Mouse (Mus musculus) neural tube, embryonic 14.5 days (tissue): ENCODE data around the gene Abcb6. TPM values are rescaled to one million over a fixed set of nuclear protein-coding genes. Genes with fewer than 3 reads are reported as not detected.
A peak's percentile ranks its signal among the peaks of the same experiment; 100 is the strongest.

Experiments used
- ATAC-seq: fragments of 200-750 bp; cut with Nextera tagmentation; 2 replicates; pipeline ENCODE4 v1.8.0; 2017; ENCODE audit warnings: low read depth, mild to moderate bottlenecking, moderate TSS enrichment, moderate library complexity
- H3K27ac ChIP-seq: fragments of 300-500 bp; sonication (generic); 2 replicates; pipeline ENCODE4 v1.5.1; 2014; ENCODE audit warnings: low read depth, mild to moderate bottlenecking, control low read depth, low read length, moderate library complexity, mixed read lengths
- H3K27me3 ChIP-seq: fragments of 300-500 bp; sonication (generic); 2 replicates; pipeline ENCODE4 v1.6.1; 2014; ENCODE audit warnings: low read length; ENCODE audit not compliant: control insufficient read depth, insufficient read depth
- H3K36me3 ChIP-seq: fragments of 300-500 bp; sonication (generic); 2 replicates; pipeline ENCODE4 v1.6.1; 2014; ENCODE audit warnings: low read length, mixed read lengths; ENCODE audit not compliant: control insufficient read depth, insufficient read depth
- H3K4me1 ChIP-seq: fragments of 300-500 bp; sonication (generic); 2 replicates; pipeline ENCODE4 v1.6.1; 2014; ENCODE audit warnings: low read length; ENCODE audit not compliant: control insufficient read depth, insufficient read depth
- H3K4me2 ChIP-seq: fragments of 300-500 bp; sonication (generic); 2 replicates; pipeline ENCODE4 v1.6.1; 2014; ENCODE audit warnings: mild to moderate bottlenecking, low read depth, low read length, control low read depth
- H3K4me3 ChIP-seq: fragments of 300-500 bp; sonication (generic); 2 replicates; pipeline ENCODE4 v1.5.1; 2014; ENCODE audit warnings: low read depth, low read length, control low read depth, mixed read lengths
- H3K9ac ChIP-seq: fragments of 300-500 bp; sonication (generic); replicated peaks from 2 replicates; pipeline ENCODE4 v1.6.1; 2014; ENCODE audit warnings: low read depth, mild to moderate bottlenecking, control low read depth, low read length, mixed read lengths
- H3K9me3 ChIP-seq: fragments of 300-500 bp; sonication (generic); 2 replicates; pipeline ENCODE4 v1.6.1; 2016; ENCODE audit warnings: low read length; ENCODE audit not compliant: control insufficient read depth
- WGBS: fragments of 180-500 bp; shearing (Covaris S2); extraction: QIAGEN DNeasy Blood & Tissue Kit; methylation state at CpG from one replicate; pipeline ENCODE4 v1.1.7; 2014; 5-methylcytosine and 5-hydroxymethylcytosine counted together
- polyA plus RNA-seq: library from polyadenylated mRNA; unstranded; fragments of >200 nt; fragmentation: Nextera tagmentation; extraction: Ambion mirVana; gene quantifications from 2 replicates; pipeline ENCODE4 v1.2.1, GENCODE M21; 2014

Abcb6 gene
- polyA plus RNA-seq, 1 experiment from 2014 or later = 38.3 TPM

- WGBS = under 1% methylated on average over 22 of the region's 24 CpGs
- Histone ChIP-seq H3K27ac (no peak overlapping the region), H3K36me3 (peaks cover 10% of the 10 kb centered on the region; the same call in 1 of the 2 replicates), H3K27me3 (peaks cover 35% of the 10 kb centered on the region), H3K9me3 (no peaks in the 10 kb centered on the region), H3K4me3 (peak overlapping the region; percentile 44), H3K9ac (peak overlapping the region; percentile 51), H3K4me1 (peaks cover 10% of the 10 kb centered on the region; the same call in 1 of the 2 replicates), H3K4me2 (peak overlapping the region; percentile 78)
- peak; percentile 90 for ATAC-seq
Measured at GRCm38 (mm10) chr1:75219078-75219477, 38.9 kb upstream of the Abcb6 start.

GRCm38 (mm10) chr1:75218227-75219001 lies 38.2 kb upstream of the Abcb6 start:
- H3K36me3 ChIP-seq = peaks cover 16% of the 10 kb centered on the region
- peak overlapping the region; percentile 28; the same call in 1 of the 2 replicates for H3K9ac ChIP-seq
- H3K4me3 ChIP-seq = peak overlapping the region; percentile 44
- ATAC-seq = peak; percentile 72; the same call in 1 of the 2 replicates
- peaks cover 10% of the 10 kb centered on the region; the same call in 1 of the 2 replicates for H3K4me1 ChIP-seq
- peak overlapping the region; percentile 78 for H3K4me2 ChIP-seq
- peaks cover 35% of the 10 kb centered on the region for H3K27me3 ChIP-seq
- 2% methylated on average over 38 of the region's 38 CpGs for WGBS
- no peaks in the 10 kb centered on the region for H3K9me3 ChIP-seq
- no peak overlapping the region for H3K27ac ChIP-seq

DNA sequence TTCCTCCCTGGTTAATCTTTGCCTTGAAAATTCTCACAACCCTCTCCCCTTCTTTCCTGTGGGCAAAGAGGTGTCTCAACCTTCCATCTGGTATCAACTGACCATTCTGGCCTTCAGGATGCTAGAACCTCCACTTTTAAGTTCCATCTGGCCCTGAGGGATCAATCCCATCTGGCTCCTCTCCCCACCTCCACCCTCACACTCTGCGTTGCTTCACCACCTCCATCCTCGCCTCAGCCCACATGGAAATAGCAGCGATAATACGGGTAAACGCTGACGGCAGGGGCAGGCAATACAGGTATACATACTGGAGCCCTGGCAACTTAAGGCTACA lies 37.7 kb upstream of the Abcb6 start:
- H3K27me3 ChIP-seq = peaks cover 32% of the 10 kb centered on the region
- ATAC-seq = no peak

DNA sequence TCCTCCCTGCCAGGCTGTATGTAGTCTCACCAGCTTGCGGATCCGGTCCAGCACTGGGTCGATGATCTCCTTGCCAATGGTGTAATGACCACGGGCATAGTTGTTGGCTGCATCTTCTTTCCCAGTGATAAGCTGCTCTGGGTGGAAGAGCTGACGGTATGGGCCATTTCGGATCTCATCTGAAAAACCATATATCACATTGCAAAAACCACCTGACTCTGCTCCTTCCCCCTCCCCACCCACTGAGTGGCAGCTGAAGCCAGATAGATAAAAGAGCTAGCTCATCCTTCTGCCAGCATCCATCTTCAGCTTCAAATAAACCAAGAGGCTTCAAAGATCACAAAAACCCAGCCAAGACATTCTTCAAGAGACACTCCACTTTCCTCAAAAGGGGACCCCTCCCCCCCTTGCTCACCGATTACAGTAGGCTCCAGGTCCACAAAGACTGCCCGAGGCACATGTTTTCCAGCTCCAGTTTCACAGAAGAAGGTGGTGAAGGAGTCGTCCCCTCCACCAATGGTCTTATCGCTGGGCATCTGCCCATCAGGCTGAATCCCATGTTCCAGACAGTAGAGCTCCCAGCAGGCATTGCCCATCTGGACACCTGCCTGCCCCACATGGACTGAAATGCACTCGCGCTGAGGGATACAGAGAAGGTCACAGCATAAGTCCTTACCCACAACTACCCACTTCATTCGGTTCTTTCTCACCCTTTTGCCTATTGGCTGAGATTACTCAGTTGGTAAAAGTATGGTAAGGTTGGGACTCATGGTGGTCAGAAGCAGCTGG lies 36.8 kb upstream of the Abcb6 start:
- Histone ChIP-seq H3K27me3 (peaks cover 32% of the 10 kb centered on the region), H3K27ac (no peak overlapping the region), H3K4me2 (no peak overlapping the region), H3K9ac (no peak overlapping the region), H3K9me3 (no peaks in the 10 kb centered on the region), H3K36me3 (peaks cover 18% of the 10 kb centered on the region), H3K4me3 (no peak overlapping the region), H3K4me1 (peaks cover 12% of the 10 kb centered on the region)
- ATAC-seq = no peak
- 80% methylated on average over 13 of the region's 13 CpGs for WGBS

More for the DNA sequence above, 37.7 kb upstream of the Abcb6 start:
- H3K27ac ChIP-seq = no peak overlapping the region
- 3% methylated on average over 6 of the region's 6 CpGs for WGBS
- no peaks in the 10 kb centered on the region for H3K9me3 ChIP-seq
- peak overlapping the region; percentile 78; the same call in 1 of the 2 replicates for H3K4me2 ChIP-seq
- peaks cover 18% of the 10 kb centered on the region for H3K36me3 ChIP-seq
- H3K4me1 ChIP-seq = peaks cover 10% of the 10 kb centered on the region; the same call in 1 of the 2 replicates
- no peak overlapping the region for H3K4me3 ChIP-seq
- no peak overlapping the region for H3K9ac ChIP-seq

DNA sequence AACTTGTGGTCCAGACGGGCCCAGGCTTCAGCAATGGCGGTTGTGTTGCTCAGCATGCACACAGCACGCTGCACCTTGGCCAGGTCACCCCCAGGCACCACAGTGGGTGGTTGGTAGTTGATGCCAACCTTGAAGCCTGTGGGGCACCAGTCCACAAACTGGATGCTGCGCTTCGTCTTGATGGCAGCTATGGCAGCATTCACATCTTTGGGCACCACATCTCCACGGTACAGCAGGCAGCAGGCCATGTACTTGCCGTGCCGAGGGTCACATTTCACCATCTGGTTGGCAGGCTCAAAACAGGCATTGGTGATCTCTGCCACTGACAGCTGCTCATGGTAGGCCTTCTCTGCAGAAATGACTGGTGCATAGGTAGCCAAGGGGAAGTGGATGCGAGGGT lies 35.6 kb upstream of the Abcb6 start:
- no peak overlapping the region for H3K9ac ChIP-seq
- no peak for ATAC-seq
- H3K9me3 ChIP-seq = no peaks in the 10 kb centered on the region
- WGBS = 93% methylated on average over 9 of the region's 9 CpGs
- H3K36me3 ChIP-seq = peaks cover 18% of the 10 kb centered on the region
- peaks cover 20% of the 10 kb centered on the region for H3K4me1 ChIP-seq
- H3K4me2 ChIP-seq = no peak overlapping the region
- H3K27ac ChIP-seq = no peak overlapping the region
- peaks cover 26% of the 10 kb centered on the region for H3K27me3 ChIP-seq
- no peak overlapping the region for H3K4me3 ChIP-seq

DNA sequence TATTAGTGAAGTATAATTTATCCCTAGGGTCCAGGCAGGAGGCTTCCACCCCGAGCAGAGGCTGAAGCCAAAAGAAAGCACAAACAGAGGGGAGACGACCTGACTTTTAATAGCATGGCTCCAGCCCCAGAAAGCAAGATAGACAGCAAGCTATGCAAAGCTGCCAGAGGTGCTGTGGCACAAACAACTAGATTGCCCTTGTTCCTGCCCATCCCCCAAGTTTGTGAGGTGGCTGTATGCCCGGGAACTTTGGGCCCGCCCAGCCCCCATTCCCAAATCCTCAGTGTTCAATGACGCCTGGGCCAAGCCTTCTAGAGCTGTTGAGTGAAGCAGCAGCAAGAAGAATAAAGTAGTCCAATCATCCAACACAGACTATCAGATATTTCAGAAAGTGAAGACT lies 34.7 kb upstream of the Abcb6 start:
- Histone ChIP-seq H3K4me3 (no peak overlapping the region), H3K4me2 (no peak overlapping the region), H3K36me3 (peaks cover 18% of the 10 kb centered on the region), H3K4me1 (peaks cover 25% of the 10 kb centered on the region), H3K27ac (no peak overlapping the region), H3K27me3 (peaks cover 19% of the 10 kb centered on the region), H3K9me3 (no peaks in the 10 kb centered on the region), H3K9ac (no peak overlapping the region)
- ATAC-seq = no peak
- 72% methylated on average over 5 of the region's 5 CpGs for WGBS

DNA sequence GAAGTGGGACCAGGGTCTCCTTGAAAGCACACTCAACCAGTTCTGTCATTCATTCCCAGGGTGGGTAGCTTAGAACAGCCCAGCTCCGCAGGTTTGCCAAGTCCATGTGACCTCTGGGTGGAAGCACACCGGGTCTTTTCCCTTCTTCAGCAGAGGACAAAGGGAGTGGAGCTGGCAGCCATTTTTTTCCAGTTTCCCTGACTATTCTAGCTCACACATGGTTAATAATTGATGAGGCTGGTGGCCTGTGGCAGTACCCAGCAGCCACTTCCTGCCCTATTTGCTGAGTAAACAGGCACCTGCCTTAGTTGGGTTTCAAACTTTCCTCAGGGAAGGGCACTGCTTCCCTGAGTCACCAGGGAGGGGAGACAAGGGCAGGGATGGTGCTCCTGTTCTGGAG lies 34.2 kb upstream of the Abcb6 start:
- Histone ChIP-seq H3K4me2 (no peak overlapping the region), H3K27me3 (peaks cover 18% of the 10 kb centered on the region), H3K36me3 (peaks cover 18% of the 10 kb centered on the region), H3K4me1 (peaks cover 25% of the 10 kb centered on the region), H3K9me3 (no peaks in the 10 kb centered on the region), H3K9ac (no peak overlapping the region), H3K4me3 (no peak overlapping the region), H3K27ac (no peak overlapping the region)
- WGBS = 74% methylated on average over 2 of the region's 2 CpGs
- no peak for ATAC-seq

GRCm38 (mm10) chr1:75213096-75213495 lies 32.9 kb upstream of the Abcb6 start:
- Histone ChIP-seq H3K9me3 (no peaks in the 10 kb centered on the region), H3K27ac (no peak overlapping the region), H3K9ac (no peak overlapping the region), H3K4me2 (no peak overlapping the region), H3K27me3 (peaks cover 8% of the 10 kb centered on the region), H3K4me1 (peaks cover 17% of the 10 kb centered on the region), H3K4me3 (no peak overlapping the region), H3K36me3 (peaks cover 18% of the 10 kb centered on the region)
- ATAC-seq = no peak
- 90% methylated on average over 7 of the region's 7 CpGs for WGBS

DNA sequence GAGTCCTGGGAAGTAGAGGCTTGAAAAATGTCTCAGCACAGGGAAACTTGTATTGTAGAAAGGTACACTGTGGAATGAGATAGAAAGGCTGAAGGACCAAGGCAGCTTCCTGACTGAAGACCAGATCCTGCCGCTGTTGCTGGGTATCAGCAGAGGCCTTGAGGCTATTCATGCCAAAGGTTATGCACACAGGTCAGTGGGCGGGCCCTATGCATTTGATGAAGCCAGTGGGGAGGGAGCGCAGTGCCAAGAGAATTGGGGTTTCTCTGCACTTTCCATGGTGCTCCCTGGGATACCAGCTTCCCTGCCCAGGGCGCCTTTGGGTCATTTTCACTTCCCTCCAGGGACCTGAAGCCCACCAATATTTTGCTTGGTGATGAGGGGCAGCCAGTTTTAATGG lies 32.4 kb upstream of the Abcb6 start:
- peaks cover 18% of the 10 kb centered on the region for H3K36me3 ChIP-seq
- no peak overlapping the region for H3K4me3 ChIP-seq
- no peak overlapping the region for H3K27ac ChIP-seq
- H3K27me3 ChIP-seq = peaks cover 8% of the 10 kb centered on the region
- peaks cover 17% of the 10 kb centered on the region; the same call in 1 of the 2 replicates for H3K4me1 ChIP-seq
- no peak overlapping the region for H3K9ac ChIP-seq
- ATAC-seq = no peak
- H3K9me3 ChIP-seq = no peaks in the 10 kb centered on the region
- 81% methylated on average over 4 of the region's 4 CpGs for WGBS
- no peak overlapping the region for H3K4me2 ChIP-seq
